Mouse (Mus musculus): ENCODE results near the gene Ticrr. TPM values are rescaled to one million over a fixed set of nuclear protein-coding genes. Genes with fewer than 3 reads are reported as not detected.

Ticrr gene
- polyA plus RNA-seq, 1 experiment, result 0.05 TPM

- Histone ChIP-seq H3K4me1 (ENCODE audit: control insufficient read depth, insufficient read depth, low read length) (no peaks in the 10 kb centered on the region), H3K4me3 (replicated peaks; ENCODE audit: insufficient read depth, low read depth, low read length) (no peak overlapping the region), H3K27me3 (ENCODE audit: control insufficient read depth, insufficient read depth, low read length) (no peaks in the 10 kb centered on the region), H3K27ac (ENCODE audit: insufficient read depth, low read length) (no peak overlapping the region)
- TF ChIP-seq CTCF (IDR thresholded peaks at IDR 0.05; ENCODE audit: borderline replicate concordance, insufficient read depth, low read depth, low read length) (peak; percentile 52), POLR2A (IDR thresholded peaks at IDR 0.05; ENCODE audit: borderline replicate concordance, insufficient read depth, low read length) (no peak)
- 47% methylated on average over 6 of the region's 6 CpGs for WGBS
- DNase-seq, result peak; percentile 25 to 31
Measured at GRCm38 (mm10) chr7:79728219-79728618, 68.2 kb downstream of the Ticrr start.

DNA sequence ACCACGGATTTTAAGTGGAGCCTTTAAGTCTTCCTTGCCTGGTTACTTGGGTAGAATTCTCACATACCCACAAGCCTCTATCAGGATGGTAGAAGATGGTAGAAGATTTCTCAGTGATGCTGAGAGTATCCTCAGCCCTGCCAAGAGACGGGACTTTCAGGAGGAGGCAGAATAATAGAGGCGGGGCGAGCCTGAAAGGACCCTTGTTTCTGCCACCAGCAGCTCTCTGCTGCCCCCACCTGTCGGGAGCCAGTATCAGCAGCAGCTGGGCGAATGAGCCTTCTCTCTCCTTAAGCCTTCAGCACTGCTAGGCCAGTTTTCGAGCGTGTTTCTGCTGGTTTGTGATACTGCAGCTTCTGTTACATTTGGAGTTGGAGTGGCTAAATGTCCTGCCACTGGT, 69.2 kb downstream of the Ticrr start:
- Histone ChIP-seq H3K4me3 (replicated peaks; ENCODE audit: insufficient read depth, low read depth, low read length) (no peak overlapping the region), H3K4me1 (ENCODE audit: control insufficient read depth, insufficient read depth, low read length) (no peaks in the 10 kb centered on the region)
- WGBS, result 5% methylated on average over 8 of the region's 8 CpGs

DNA sequence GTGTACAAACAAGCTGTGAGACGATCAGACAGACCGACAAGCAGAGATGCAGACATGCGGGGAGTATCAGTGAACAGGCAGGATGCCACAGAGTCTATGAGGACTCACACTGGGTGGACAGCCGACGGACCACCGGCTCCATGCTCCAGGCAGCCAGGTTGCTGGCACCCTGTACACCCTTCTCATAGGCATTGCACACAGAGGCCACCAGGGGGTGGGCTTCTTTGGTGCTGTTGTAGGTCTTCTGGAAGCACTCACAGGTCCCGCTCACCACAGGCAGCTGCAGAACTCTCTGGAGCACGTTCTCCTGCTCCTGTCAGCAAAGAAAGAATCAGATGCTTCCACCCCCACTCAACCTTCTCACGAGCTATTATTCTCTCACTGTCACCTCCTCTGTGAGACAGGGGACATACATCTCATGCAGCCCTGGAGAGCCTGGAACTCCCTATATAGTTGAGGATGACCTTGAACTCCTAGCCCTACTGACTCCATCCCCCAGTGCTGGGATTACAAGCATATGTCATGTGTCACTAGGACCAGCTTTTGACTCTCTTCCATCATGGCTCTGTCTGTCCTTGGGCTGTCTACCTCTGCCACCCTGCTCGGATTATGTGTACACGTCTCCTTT, 69.9 kb downstream of the Ticrr start:
- Histone ChIP-seq H3K4me3 (replicated peaks; ENCODE audit: insufficient read depth, low read depth, low read length) (no peak overlapping the region), H3K27me3 (ENCODE audit: control insufficient read depth, insufficient read depth, low read length) (no peaks in the 10 kb centered on the region), H3K4me1 (ENCODE audit: control insufficient read depth, insufficient read depth, low read length) (no peaks in the 10 kb centered on the region), H3K27ac (ENCODE audit: insufficient read depth, low read length) (no peak overlapping the region)
- TF ChIP-seq CTCF (IDR thresholded peaks at IDR 0.05; ENCODE audit: borderline replicate concordance, insufficient read depth, low read depth, low read length) (no peak), POLR2A (IDR thresholded peaks at IDR 0.05; ENCODE audit: borderline replicate concordance, insufficient read depth, low read length) (no peak)
- WGBS, result 47% methylated on average over 11 of the region's 11 CpGs
- DNase-seq, result no peak

More for the DNA sequence above, 69.2 kb downstream of the Ticrr start:
- no peak for TF ChIP-seq POLR2A (IDR thresholded peaks at IDR 0.05; ENCODE audit: borderline replicate concordance, insufficient read depth, low read length)
- peak; percentile 75 for TF ChIP-seq CTCF (IDR thresholded peaks at IDR 0.05; ENCODE audit: borderline replicate concordance, insufficient read depth, low read depth, low read length)
- H3K27ac ChIP-seq (ENCODE audit: insufficient read depth, low read length), result no peak overlapping the region
- DNase-seq, result peak in 1 of 2 experiments; percentile 43
- no peaks in the 10 kb centered on the region for H3K27me3 ChIP-seq (ENCODE audit: control insufficient read depth, insufficient read depth, low read length)

GRCm38 (mm10) chr7:79731438-79731837, 71.4 kb downstream of the Ticrr start:
- Histone ChIP-seq H3K27me3 (ENCODE audit: control insufficient read depth, insufficient read depth, low read length) (no peaks in the 10 kb centered on the region), H3K27ac (ENCODE audit: insufficient read depth, low read length) (no peak overlapping the region), H3K4me3 (replicated peaks; ENCODE audit: insufficient read depth, low read depth, low read length) (no peak overlapping the region), H3K4me1 (ENCODE audit: control insufficient read depth, insufficient read depth, low read length) (no peaks in the 10 kb centered on the region)
- no peak for DNase-seq
- TF ChIP-seq CTCF (IDR thresholded peaks at IDR 0.05; ENCODE audit: borderline replicate concordance, insufficient read depth, low read depth, low read length) (no peak), POLR2A (IDR thresholded peaks at IDR 0.05; ENCODE audit: borderline replicate concordance, insufficient read depth, low read length) (no peak)
- WGBS, result 76% methylated on average over 13 of the region's 13 CpGs

- no peaks in the 10 kb centered on the region for H3K4me1 ChIP-seq (ENCODE audit: control insufficient read depth, insufficient read depth, low read length)
- H3K27ac ChIP-seq (ENCODE audit: insufficient read depth, low read length), result no peak within 1 kb of the TSS
- WGBS, result 63% methylated on average over 4 of the region's 4 CpGs
- TF ChIP-seq POLR2A (IDR thresholded peaks at IDR 0.05; ENCODE audit: borderline replicate concordance, insufficient read depth, low read length) (no peak), CTCF (IDR thresholded peaks at IDR 0.05; ENCODE audit: borderline replicate concordance, insufficient read depth, low read depth, low read length) (no peak)
- H3K4me3 ChIP-seq (replicated peaks; ENCODE audit: insufficient read depth, low read depth, low read length), result no peak within 1 kb of the TSS
- DNase-seq, result no peak
- no peaks in the 10 kb centered on the region for H3K27me3 ChIP-seq (ENCODE audit: control insufficient read depth, insufficient read depth, low read length)
Measured at GRCm38 (mm10) chr7:79732622-79733021, 72.6 kb downstream of the Ticrr start, which contains the start of gene Plin1. Plin1 (minus strand) TSS chr7:79732903.

- no peak overlapping the region for H3K4me3 ChIP-seq (replicated peaks; ENCODE audit: insufficient read depth, low read depth, low read length)
- no peaks in the 10 kb centered on the region for H3K27me3 ChIP-seq (ENCODE audit: control insufficient read depth, insufficient read depth, low read length)
- TF ChIP-seq POLR2A (IDR thresholded peaks at IDR 0.05; ENCODE audit: borderline replicate concordance, insufficient read depth, low read length) (no peak), CTCF (IDR thresholded peaks at IDR 0.05; ENCODE audit: borderline replicate concordance, insufficient read depth, low read depth, low read length) (no peak)
- H3K27ac ChIP-seq (ENCODE audit: insufficient read depth, low read length), result no peak overlapping the region
- H3K4me1 ChIP-seq (ENCODE audit: control insufficient read depth, insufficient read depth, low read length), result no peaks in the 10 kb centered on the region
- WGBS, result 51% methylated on average over 8 of the region's 8 CpGs
- DNase-seq, result no peak
Measured at GRCm38 (mm10) chr7:79734563-79734962, 74.6 kb downstream of the Ticrr start.

DNA sequence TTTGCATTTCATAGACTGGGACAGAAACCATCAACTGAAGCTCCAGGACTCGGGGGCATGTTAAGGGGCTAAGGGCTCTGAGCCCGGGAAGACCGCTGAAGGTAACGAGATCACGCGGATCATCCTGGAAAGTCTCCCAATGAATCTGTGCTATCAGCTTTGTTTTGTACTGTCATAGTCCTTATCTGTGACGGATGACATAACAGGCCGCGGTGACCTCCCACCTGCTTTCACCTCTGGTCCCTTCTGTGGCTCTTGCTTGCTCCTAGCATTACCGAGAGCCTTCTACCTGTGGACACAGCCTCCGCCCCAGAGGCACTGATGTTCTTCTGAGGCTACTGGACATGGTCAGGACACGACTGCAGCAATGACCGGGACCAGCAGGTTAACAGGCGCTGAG, 76.5 kb downstream of the Ticrr start:
- no peaks in the 10 kb centered on the region for H3K27me3 ChIP-seq (ENCODE audit: control insufficient read depth, insufficient read depth, low read length)
- TF ChIP-seq POLR2A (IDR thresholded peaks at IDR 0.05; ENCODE audit: borderline replicate concordance, insufficient read depth, low read length) (no peak), CTCF (IDR thresholded peaks at IDR 0.05; ENCODE audit: borderline replicate concordance, insufficient read depth, low read depth, low read length) (no peak)
- DNase-seq, result no peak
- WGBS, result 88% methylated on average over 14 of the region's 14 CpGs
- H3K27ac ChIP-seq (ENCODE audit: insufficient read depth, low read length), result no peak overlapping the region
- no peaks in the 10 kb centered on the region for H3K4me1 ChIP-seq (ENCODE audit: control insufficient read depth, insufficient read depth, low read length)
- H3K4me3 ChIP-seq (replicated peaks; ENCODE audit: insufficient read depth, low read depth, low read length), result no peak overlapping the region

DNA sequence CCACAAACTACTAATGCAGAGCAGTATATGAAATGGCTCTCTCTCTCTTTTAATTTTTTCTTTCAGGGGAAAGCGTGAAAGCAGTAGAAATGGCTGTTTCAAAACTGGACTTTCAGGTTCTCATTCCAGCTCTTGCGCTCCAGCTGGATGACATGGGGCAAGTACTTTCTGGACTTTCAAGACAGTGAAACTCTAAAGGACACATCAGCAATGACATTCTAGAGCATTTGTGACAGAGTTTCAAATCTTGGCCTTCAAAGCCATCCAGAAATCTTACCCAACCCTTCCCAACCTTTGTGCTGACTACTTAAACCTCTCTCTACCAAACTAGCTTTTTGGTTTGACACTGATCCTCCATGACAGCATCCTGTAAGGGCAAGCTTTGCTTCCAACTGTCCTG, 78.9 kb downstream of the Ticrr start:
- Histone ChIP-seq H3K27me3 (ENCODE audit: control insufficient read depth, insufficient read depth, low read length) (no peaks in the 10 kb centered on the region), H3K4me1 (ENCODE audit: control insufficient read depth, insufficient read depth, low read length) (no peaks in the 10 kb centered on the region), H3K4me3 (replicated peaks; ENCODE audit: insufficient read depth, low read depth, low read length) (no peak overlapping the region), H3K27ac (ENCODE audit: insufficient read depth, low read length) (no peak overlapping the region)
- WGBS, result 92% methylated on average over 2 of the region's 2 CpGs
- no peak for DNase-seq
- TF ChIP-seq POLR2A (IDR thresholded peaks at IDR 0.05; ENCODE audit: borderline replicate concordance, insufficient read depth, low read length), result no peak
- no peak for TF ChIP-seq CTCF (IDR thresholded peaks at IDR 0.05; ENCODE audit: borderline replicate concordance, insufficient read depth, low read depth, low read length)
